Mouse (Mus musculus): ENCODE results near the gene Btbd6. TPM values are rescaled to one million over a fixed set of nuclear protein-coding genes. Genes with fewer than 3 reads are reported as not detected.
A peak's percentile ranks its signal among the peaks of the same experiment; 100 is the strongest.

The Btbd6 gene
- polyA plus RNA-seq, 1 experiment from 2014 or later: 52.2 TPM

DNA sequence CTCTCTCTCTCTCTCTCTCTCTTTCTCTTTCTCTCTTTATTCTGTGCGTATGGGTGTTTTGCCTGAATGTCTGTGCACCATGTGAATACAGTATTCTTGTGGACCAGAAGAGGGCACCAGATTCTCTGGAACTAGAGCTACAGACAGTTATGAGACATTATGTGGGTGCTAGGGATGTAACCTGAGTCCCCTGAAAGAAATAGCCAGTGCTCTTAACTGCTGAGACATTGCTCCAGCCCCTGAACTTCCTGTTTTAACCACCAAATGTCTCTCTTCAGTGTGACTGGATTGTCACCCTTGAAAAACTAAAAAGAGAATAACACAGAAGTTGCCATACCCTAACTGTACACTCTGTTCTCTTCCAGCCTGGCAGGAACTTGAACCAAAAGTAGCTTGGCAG is 50.3 kb downstream of the Btbd6 start:
- H3K27ac ChIP-seq: no peak overlapping the region
- no peak for ATAC-seq (ENCODE audit: low FRiP score)
- no peak for DNase-seq (ENCODE audit: low spot score)
- H3K4me1 ChIP-seq (replicated peaks; ENCODE audit: control insufficient read depth, insufficient read depth, low read length): peaks cover 18% of the 10 kb centered on the region
- no peaks in the 10 kb centered on the region for H3K9me3 ChIP-seq (ENCODE audit: control insufficient read depth, low read length)
- 96% methylated on average over 1 of the region's 1 CpGs for WGBS
- no peaks in the 10 kb centered on the region for H3K27me3 ChIP-seq (ENCODE audit: control insufficient read depth, insufficient read depth, low read length)
- no peak overlapping the region for H3K9ac ChIP-seq
- peaks cover 14% of the 10 kb centered on the region; the same call in 1 of the 2 replicates for H3K36me3 ChIP-seq (replicated peaks; ENCODE audit: control insufficient read depth, insufficient read depth)
- no peak overlapping the region for H3K4me3 ChIP-seq (replicated peaks; ENCODE audit: low read length)
- no peak overlapping the region for H3K4me2 ChIP-seq (replicated peaks)

DNA sequence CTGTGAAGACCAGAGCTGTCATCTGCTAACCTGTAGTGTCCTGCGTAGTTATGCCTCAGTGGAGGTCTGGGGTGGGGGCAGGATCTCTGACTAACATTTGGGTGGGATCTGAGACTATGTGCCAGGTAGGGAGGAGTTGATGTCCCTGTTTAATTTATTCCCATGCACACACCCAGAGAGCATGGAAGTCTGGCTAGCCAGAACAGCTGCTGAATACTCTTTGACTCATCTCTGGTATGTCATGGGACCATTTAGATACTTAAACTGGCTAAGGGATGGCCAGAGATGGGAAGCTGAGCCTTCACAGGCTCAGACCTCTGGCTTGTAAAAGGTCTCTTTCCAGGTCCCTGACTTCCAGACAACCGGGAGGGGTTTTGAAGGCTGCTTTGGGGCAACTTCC is 51.2 kb downstream of the Btbd6 start:
- Histone ChIP-seq H3K36me3 (replicated peaks; ENCODE audit: control insufficient read depth, insufficient read depth) (peaks cover 14% of the 10 kb centered on the region; the same call in 1 of the 2 replicates), H3K4me1 (replicated peaks; ENCODE audit: control insufficient read depth, insufficient read depth, low read length) (peaks cover 25% of the 10 kb centered on the region), H3K4me3 (replicated peaks; ENCODE audit: low read length) (no peak overlapping the region), H3K27me3 (ENCODE audit: control insufficient read depth, insufficient read depth, low read length) (no peaks in the 10 kb centered on the region), H3K9ac (no peak overlapping the region), H3K9me3 (ENCODE audit: control insufficient read depth, low read length) (no peaks in the 10 kb centered on the region), H3K27ac (no peak overlapping the region), H3K4me2 (replicated peaks) (no peak overlapping the region)
- ATAC-seq (ENCODE audit: low FRiP score) (no peak), DNase-seq (ENCODE audit: low spot score) (no peak)
- WGBS: 94% methylated on average over 2 of the region's 2 CpGs

DNA sequence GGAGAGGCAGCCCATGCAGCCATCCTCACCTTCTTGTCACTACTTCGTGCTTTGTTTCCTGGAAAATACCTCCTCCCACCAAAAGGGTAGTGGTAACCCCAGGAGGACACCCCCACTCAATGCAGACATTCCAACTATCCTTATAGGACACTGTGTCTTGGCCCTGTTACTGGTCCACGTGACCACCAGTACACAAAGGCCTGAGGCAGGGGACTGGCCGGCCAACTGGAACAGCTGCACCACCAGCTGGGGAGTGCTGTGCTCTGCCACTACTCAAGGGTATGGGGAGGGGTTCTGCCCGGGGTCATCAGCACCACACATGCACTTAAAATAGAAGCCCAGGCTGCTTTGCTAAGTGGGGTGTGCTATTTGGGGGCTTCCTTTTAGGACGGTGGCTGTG is 51.8 kb downstream of the Btbd6 start:
- Histone ChIP-seq H3K4me3 (replicated peaks; ENCODE audit: low read length) (no peak overlapping the region), H3K9me3 (ENCODE audit: control insufficient read depth, low read length) (no peaks in the 10 kb centered on the region), H3K4me1 (replicated peaks; ENCODE audit: control insufficient read depth, insufficient read depth, low read length) (peaks cover 30% of the 10 kb centered on the region), H3K27me3 (ENCODE audit: control insufficient read depth, insufficient read depth, low read length) (no peaks in the 10 kb centered on the region), H3K9ac (peak overlapping the region; percentile 20; the same call in 1 of the 2 replicates), H3K27ac (peak overlapping the region; percentile 56; the same call in 1 of the 2 replicates), H3K4me2 (replicated peaks) (no peak overlapping the region), H3K36me3 (replicated peaks; ENCODE audit: control insufficient read depth, insufficient read depth) (peaks cover 12% of the 10 kb centered on the region; the same call in 1 of the 2 replicates)
- ATAC-seq (ENCODE audit: low FRiP score): no peak
- no peak for DNase-seq (ENCODE audit: low spot score)
- WGBS: 35% methylated on average over 5 of the region's 5 CpGs

Other genes starting within 250 kb of the Btbd6 start
- 7.1 and 7.9 TPM in 2 replicates for gene Pld4, start 215.8 kb upstream of the Btbd6 start, polyA plus RNA-seq (2014; fragmentation: Nextera tagmentation; extraction: Ambion mirVana)
- gene Ahnak2, start 173.8 kb upstream of the Btbd6 start, polyA plus RNA-seq (2014; fragmentation: Nextera tagmentation; extraction: Ambion mirVana): 1.9 and 2.5 TPM in 2 replicates
- gene Clba1, start 167.5 kb upstream of the Btbd6 start, polyA plus RNA-seq (2014; fragmentation: Nextera tagmentation; extraction: Ambion mirVana): 20.2 and 21.0 TPM in 2 replicates
- gene Cdca4, start 147.1 kb upstream of the Btbd6 start, polyA plus RNA-seq (2014; fragmentation: Nextera tagmentation; extraction: Ambion mirVana): 39.1 and 43.4 TPM in 2 replicates
- gene Gpr132, start 108.3 kb upstream of the Btbd6 start, polyA plus RNA-seq (2014; fragmentation: Nextera tagmentation; extraction: Ambion mirVana): not detected in 2 replicates
- gene Jag2, start 46.7 kb upstream of the Btbd6 start, polyA plus RNA-seq (2014; fragmentation: Nextera tagmentation; extraction: Ambion mirVana): 12.5 and 16.1 TPM in 2 replicates
- gene Nudt14, start 34.4 kb upstream of the Btbd6 start, polyA plus RNA-seq (2014; fragmentation: Nextera tagmentation; extraction: Ambion mirVana): 60.9 and 70.1 TPM in 2 replicates
- gene Brf1, start 24.2 kb downstream of the Btbd6 start, polyA plus RNA-seq (2014; fragmentation: Nextera tagmentation; extraction: Ambion mirVana): 41.4 and 46.3 TPM in 2 replicates
- 26.8 and 27.9 TPM in 2 replicates for gene Pacs2, start 38.0 kb downstream of the Btbd6 start, polyA plus RNA-seq (2014; fragmentation: Nextera tagmentation; extraction: Ambion mirVana)
- gene Tex22, start 98.0 kb downstream of the Btbd6 start, polyA plus RNA-seq (2014; fragmentation: Nextera tagmentation; extraction: Ambion mirVana): 0.40 TPM in 1 of 2 replicates, not detected in the other
- 17.8 and 19.3 TPM in 2 replicates for gene Mta1, start 121.8 kb downstream of the Btbd6 start, polyA plus RNA-seq (2014; fragmentation: Nextera tagmentation; extraction: Ambion mirVana)
- gene Crip2, start 163.8 kb downstream of the Btbd6 start, polyA plus RNA-seq (2014; fragmentation: Nextera tagmentation; extraction: Ambion mirVana): 280 and 288 TPM in 2 replicates
- 30.5 and 34.4 TPM in 2 replicates for gene Crip1, start 169.8 kb downstream of the Btbd6 start, polyA plus RNA-seq (2014; fragmentation: Nextera tagmentation; extraction: Ambion mirVana)
- 10.2 and 14.4 TPM in 2 replicates for gene Tedc1, start 179.9 kb downstream of the Btbd6 start, polyA plus RNA-seq (2014; fragmentation: Nextera tagmentation; extraction: Ambion mirVana)
- gene Tmem121, start 209.4 kb downstream of the Btbd6 start, polyA plus RNA-seq (2014; fragmentation: Nextera tagmentation; extraction: Ambion mirVana): 28.0 and 33.4 TPM in 2 replicates